Mouse (Mus musculus) granulocyte monocyte progenitor cell, adult 5-6 weeks (primary cell): Measurements from ENCODE around the gene Hist1h4j. TPM values are rescaled to one million over a fixed set of nuclear protein-coding genes. Genes with fewer than 3 reads are reported as not detected.
"Not testable (repeated sequence)": the region's sequence is repeated elsewhere in the genome, so short reads cannot be mapped to it uniquely, and the experiment has no call there.

ENCODE experiments used
- ATAC-seq: replicated peaks from 2 replicates; pipeline ENCODE4 v1.8.0; 2016; ENCODE audit warnings: mild to moderate bottlenecking, moderate TSS enrichment, inconsistent platforms; ENCODE audit not compliant: poor library complexity, severe bottlenecking
- total RNA-seq, 2 experiments: library from RNA; stranded (forward) in 1 of 2; stranded (reverse) in 1 of 2; fragments of 200-712, 200-1000 nt in 1 of 2; fragments of >200 nt in 1 of 2; fragmentation: Nextera tagmentation in 1 of 2; gene quantifications; 2 replicates each; pipeline ENCODE4 v1.2.3; 2014 to 2017

Hist1h4j gene
- total RNA-seq (2014; fragmentation: Nextera tagmentation) = 2.1 and 2.5 TPM in 2 replicates
- 277 and 325 TPM in 2 replicates for total RNA-seq (2017)

GRCm38 (mm10) chr13:21734906-21735767, at the start of gene Hist1h4j:
Hist1h4j (plus strand) TSS chr13:21735064.
- peak; percentile 76 for ATAC-seq

- ATAC-seq = no peak
These were observed 37.1 kb upstream of the Hist1h4j start, which contains the start of gene Olfr1359 for GRCm38 (mm10) chr13:21697811-21698210. Olfr1359 (plus strand) TSS chr13:21698111.

- ATAC-seq = no peak
These were observed 28.2 kb upstream of the Hist1h4j start for GRCm38 (mm10) chr13:21706669-21707068.

GRCm38 (mm10) chr13:21710031-21710711, 24.7 kb upstream of the Hist1h4j start:
- ATAC-seq = peak; percentile 89

- ATAC-seq = peak; percentile 46
These were observed 23.9 kb upstream of the Hist1h4j start for GRCm38 (mm10) chr13:21710821-21711525.

- ATAC-seq = no peak
These were observed 23.2 kb upstream of the Hist1h4j start for GRCm38 (mm10) chr13:21711698-21712097.

GRCm38 (mm10) chr13:21714725-21715124, 20.1 kb upstream of the Hist1h4j start:
- ATAC-seq = peak; percentile 21

GRCm38 (mm10) chr13:21715131-21715863, 19.6 kb upstream of the Hist1h4j start:
- ATAC-seq = peak; percentile 20

- ATAC-seq = peak; percentile 81
These were observed 18.9 kb upstream of the Hist1h4j start, which contains the start of the genes Hist1h2bl and Hist1h2ai for GRCm38 (mm10) chr13:21715864-21716539. Hist1h2bl (minus strand) TSS chr13:21716143. Hist1h2ai (plus strand) TSS chr13:21716422.

- peak; percentile 43 for ATAC-seq
These were observed 18.1 kb upstream of the Hist1h4j start for GRCm38 (mm10) chr13:21716540-21717391.

GRCm38 (mm10) chr13:21717397-21718357, 17.2 kb upstream of the Hist1h4j start, which contains the start of gene Hist1h3h:
Hist1h3h (plus strand) TSS chr13:21717659.
- ATAC-seq = peak; percentile 33

GRCm38 (mm10) chr13:21718381-21719080, 16.3 kb upstream of the Hist1h4j start:
- ATAC-seq = no peak

GRCm38 (mm10) chr13:21721107-21721756, 13.6 kb upstream of the Hist1h4j start:
- not testable (repeated sequence) for ATAC-seq

- peak; percentile 94 for ATAC-seq
These were observed 13.0 kb upstream of the Hist1h4j start, which contains the start of gene Hist1h2bm for GRCm38 (mm10) chr13:21721757-21722372. Hist1h2bm (plus strand) TSS chr13:21722044.

GRCm38 (mm10) chr13:21722373-21722925, 12.4 kb upstream of the Hist1h4j start:
- ATAC-seq = no peak
